24 mouse cellular contexts compared by ENCODE assay signal in genomic region chr5:34438052-34438451, GRCm38 (mm10).
"Had no signal": no experiment of that assay in that cellular context is flagged by ENCODE, and none has a peak within 500 bp of the region (broad histone marks: within the 10 kb centered on the region; RNA-seq: fewer than 3 reads in every experiment).

No protein-coding gene starts in this region.

- H3K4me3 ChIP-seq: gastrocnemius, adult 2 months; heart, embryonic 10.5 days; heart, embryonic 12.5 days; hindbrain, embryonic 10.5 days; hindbrain, embryonic 12.5 days; intestine, embryonic 15.5 days; layer of hippocampus, adult 2 months; left cerebral cortex, adult 2 months; limb, embryonic 10.5 days; limb, embryonic 12.5 days had no signal

- H3K9me3 ChIP-seq: heart, embryonic 10.5 days; heart, embryonic 12.5 days; hindbrain, embryonic 10.5 days; hindbrain, embryonic 12.5 days; intestine, embryonic 15.5 days; limb, embryonic 10.5 days; limb, embryonic 12.5 days had no signal

- H3K27ac ChIP-seq: gastrocnemius, adult 2 months; heart, embryonic 10.5 days; hindbrain, embryonic 10.5 days; hindbrain, embryonic 12.5 days; hindbrain, embryonic 14.5 days; intestine, embryonic 15.5 days; layer of hippocampus, adult 2 months; left cerebral cortex, adult 2 months; limb, embryonic 10.5 days; limb, embryonic 12.5 days had no signal

- H3K27me3 ChIP-seq: heart, embryonic 12.5 days; hindbrain, embryonic 12.5 days; intestine, embryonic 15.5 days; limb, embryonic 12.5 days had no signal

- DNase-seq: gastrocnemius, adult 2 months; gastrocnemius, postnatal 10 days; gastrocnemius, postnatal 25 days; heart, adult 18-20 months; heart, postnatal 10 days; heart, postnatal 4 days; kidney, adult 18-20 months; kidney, adult 8-10 months; kidney, postnatal 10 days; kidney, postnatal 25 days; kidney, postnatal 4 days had no signal

- H3K9ac ChIP-seq: heart, embryonic 12.5 days; hindbrain, embryonic 12.5 days; hindbrain, embryonic 14.5 days; intestine, embryonic 15.5 days; limb, embryonic 12.5 days had no signal

- ATAC-seq: hindbrain, embryonic 16.5 days; inflammation-experienced regulatory T-cells, adult 6 months; intestine, embryonic 15.5 days; intestine, postnatal 0 days had no signal

- H3K4me1 ChIP-seq: heart, embryonic 10.5 days; hindbrain, embryonic 10.5 days; hindbrain, embryonic 12.5 days; intestine, embryonic 15.5 days; limb, embryonic 10.5 days; limb, embryonic 12.5 days had no signal

- H3K4me2 ChIP-seq: heart, embryonic 12.5 days; hindbrain, embryonic 12.5 days; hindbrain, embryonic 14.5 days; intestine, embryonic 15.5 days; limb, embryonic 12.5 days had no signal
